Mouse (Mus musculus) stomach, postnatal 0 days (tissue): ENCODE data around the gene Naa10. TPM values are rescaled to one million over a fixed set of nuclear protein-coding genes. Genes with fewer than 3 reads are reported as not detected.
A peak's percentile ranks its signal among the peaks of the same experiment; 100 is the strongest.

Experiments used
- ATAC-seq: fragments of 200-750 bp; cut with Nextera tagmentation; 2 replicates; pipeline ENCODE4 v1.8.0; 2017; ENCODE audit not compliant: low FRiP score, low TSS enrichment
- DNase-seq: peaks from one replicate; pipeline ENCODE4 v3.0.0-alpha.2; 2016; ENCODE audit warnings: low spot score
- H3K27ac ChIP-seq: fragments of 300-500 bp; sonication (generic); replicated peaks from 2 replicates; pipeline ENCODE4 v1.5.1; 2014; ENCODE audit warnings: mild to moderate bottlenecking, control low read depth
- H3K27me3 ChIP-seq: fragments of 300-500 bp; sonication (generic); 2 replicates; pipeline ENCODE4 v1.6.1; 2014; ENCODE audit warnings: low read length; ENCODE audit not compliant: control insufficient read depth, insufficient read depth
- H3K36me3 ChIP-seq: fragments of 300-500 bp; sonication (generic); 2 replicates; pipeline ENCODE4 v1.6.1; 2014; ENCODE audit warnings: low read length, mixed read lengths; ENCODE audit not compliant: control insufficient read depth, insufficient read depth
- H3K4me1 ChIP-seq: fragments of 300-500 bp; sonication (generic); replicated peaks from 2 replicates; pipeline ENCODE4 v1.6.1; 2014; ENCODE audit warnings: antibody characterized with exemption; ENCODE audit not compliant: control insufficient read depth, insufficient read depth
- H3K4me2 ChIP-seq: fragments of 300-500 bp; sonication (generic); replicated peaks from 2 replicates; pipeline ENCODE4 v1.6.1; 2014; ENCODE audit warnings: low read depth, mild to moderate bottlenecking, control low read depth, moderate library complexity
- H3K4me3 ChIP-seq: fragments of 300-500 bp; sonication (generic); 2 replicates; pipeline ENCODE4 v1.5.1; 2014; ENCODE audit warnings: low read depth, low read length, control low read depth
- H3K9ac ChIP-seq: fragments of 300-500 bp; sonication (generic); 2 replicates; pipeline ENCODE4 v1.6.1; 2014; ENCODE audit warnings: mild to moderate bottlenecking, low read length, control low read depth, mixed read lengths
- H3K9me3 ChIP-seq: fragments of 300-500 bp; sonication (generic); 2 replicates; pipeline ENCODE4 v1.6.1; 2016; ENCODE audit warnings: low read length; ENCODE audit not compliant: control insufficient read depth
- CTCF ChIP-seq: IDR thresholded peaks from 2 replicates; pipeline ENCODE4 v1.5.1; 2016; ENCODE audit warnings: antibody characterized with exemption, low read depth, mild to moderate bottlenecking, moderate library complexity
- EP300 ChIP-seq: optimal IDR thresholded peaks from 2 replicates; pipeline ENCODE3; 2016; ENCODE audit warnings: antibody characterized with exemption
- WGBS: fragments of 180-500 bp; shearing (Covaris S2); extraction: QIAGEN DNeasy Blood & Tissue Kit; methylation state at CpG from one replicate; pipeline ENCODE4 v1.1.7; 2014; 5-methylcytosine and 5-hydroxymethylcytosine counted together
- polyA plus RNA-seq: library from polyadenylated mRNA; unstranded; fragments of >200 nt; fragmentation: Nextera tagmentation; extraction: Ambion mirVana; gene quantifications from 2 replicates; pipeline ENCODE4 v1.2.1, GENCODE M21; 2015

Gene Naa10
- polyA plus RNA-seq, 1 experiment from 2014 or later, result 82.6 TPM

GRCm38 (mm10) chrX:73948647-73949046 is 26.9 kb upstream of the Naa10 start:
- no peak for TF ChIP-seq EP300
- TF ChIP-seq CTCF, result peak; percentile 90
- ATAC-seq (peak; percentile 67), DNase-seq (peak; percentile 44)
- no peak overlapping the region for H3K4me2 ChIP-seq
- H3K9ac ChIP-seq, result no peak overlapping the region
- H3K4me1 ChIP-seq, result no peaks in the 10 kb centered on the region
- no peak overlapping the region for H3K4me3 ChIP-seq
- no peaks in the 10 kb centered on the region for H3K27me3 ChIP-seq
- 26% methylated on average over 4 of the region's 4 CpGs for WGBS
- peaks cover 5% of the 10 kb centered on the region; the same call in 1 of the 2 replicates for H3K36me3 ChIP-seq
- no peaks in the 10 kb centered on the region for H3K9me3 ChIP-seq
- H3K27ac ChIP-seq, result peak overlapping the region; percentile 56; the same call in 1 of the 2 replicates

GRCm38 (mm10) chrX:73946896-73947295 is 25.2 kb upstream of the Naa10 start:
- Histone ChIP-seq H3K27ac (no peak overlapping the region), H3K4me2 (no peak overlapping the region), H3K9ac (no peak overlapping the region), H3K9me3 (no peaks in the 10 kb centered on the region), H3K4me1 (no peaks in the 10 kb centered on the region), H3K4me3 (no peak overlapping the region), H3K27me3 (no peaks in the 10 kb centered on the region), H3K36me3 (peaks cover 5% of the 10 kb centered on the region; the same call in 1 of the 2 replicates)
- TF ChIP-seq CTCF (no peak), EP300 (no peak)
- ATAC-seq (no peak), DNase-seq (no peak)
- WGBS, result 74% methylated on average over 6 of the region's 6 CpGs

GRCm38 (mm10) chrX:73942294-73942693 is 20.6 kb upstream of the Naa10 start:
- TF ChIP-seq EP300 (no peak), CTCF (no peak)
- no peak overlapping the region for H3K4me2 ChIP-seq
- H3K27ac ChIP-seq, result no peak overlapping the region
- no peaks in the 10 kb centered on the region for H3K4me1 ChIP-seq
- 60% methylated on average over 2 of the region's 2 CpGs for WGBS
- H3K9ac ChIP-seq, result no peak overlapping the region
- no peak for DNase-seq
- peaks cover 2% of the 10 kb centered on the region; the same call in 1 of the 2 replicates for H3K36me3 ChIP-seq
- H3K27me3 ChIP-seq, result no peaks in the 10 kb centered on the region
- no peaks in the 10 kb centered on the region for H3K9me3 ChIP-seq
- H3K4me3 ChIP-seq, result no peak overlapping the region
- no peak for ATAC-seq

- WGBS, result 53% methylated on average over 2 of the region's 2 CpGs
- TF ChIP-seq EP300, result no peak
- no peak for TF ChIP-seq CTCF
- Histone ChIP-seq H3K9ac (no peak overlapping the region), H3K4me1 (no peaks in the 10 kb centered on the region), H3K4me3 (no peak overlapping the region), H3K27ac (no peak overlapping the region), H3K27me3 (no peaks in the 10 kb centered on the region), H3K4me2 (no peak overlapping the region), H3K9me3 (no peaks in the 10 kb centered on the region), H3K36me3 (peaks cover 2% of the 10 kb centered on the region; the same call in 1 of the 2 replicates)
- no peak for DNase-seq
- ATAC-seq, result no peak
Observed at GRCm38 (mm10) chrX:73941860-73942259, 20.1 kb upstream of the Naa10 start.

- Histone ChIP-seq H3K9me3 (no peaks in the 10 kb centered on the region), H3K4me3 (no peak overlapping the region), H3K9ac (no peak overlapping the region), H3K27ac (no peak overlapping the region), H3K4me2 (no peak overlapping the region), H3K36me3 (no peaks in the 10 kb centered on the region), H3K4me1 (no peaks in the 10 kb centered on the region), H3K27me3 (no peaks in the 10 kb centered on the region)
- DNase-seq (no peak), ATAC-seq (peak; percentile 41)
- TF ChIP-seq EP300 (no peak), CTCF (no peak)
- 60% methylated on average over 2 of the region's 2 CpGs for WGBS
Observed at GRCm38 (mm10) chrX:73931871-73932270, 10.1 kb upstream of the Naa10 start.

- no peak within 1 kb of the TSS for H3K9ac ChIP-seq
- DNase-seq (peak; percentile 55), ATAC-seq (peak; percentile 87)
- no peaks in the 10 kb centered on the region for H3K9me3 ChIP-seq
- no peaks in the 10 kb centered on the region for H3K27me3 ChIP-seq
- 41% methylated on average over 17 of the region's 17 CpGs for WGBS
- TF ChIP-seq CTCF (peak; percentile 55), EP300 (no peak)
- H3K27ac ChIP-seq, result no peak within 1 kb of the TSS
- H3K4me1 ChIP-seq, result no peaks in the 10 kb centered on the region
- H3K36me3 ChIP-seq, result no peaks in the 10 kb centered on the region
- peak within 1 kb of the TSS; percentile 45 for H3K4me2 ChIP-seq
- H3K4me3 ChIP-seq, result peak within 1 kb of the TSS; percentile 31
Observed at GRCm38 (mm10) chrX:73930402-73931062, 8.8 kb upstream of the Naa10 start, which contains the start of gene Renbp. Renbp (minus strand) TSS chrX:73930850.
